Mouse (Mus musculus): ENCODE measurements at regions not wholly inside any gene's neighbourhood (a gene's known extent, or its start where the extent isn't known, plus 50 kb on each side); places are given as distances from the start of the nearest gene placed in this dataset.
A peak's percentile ranks its signal among the peaks of the same experiment; 100 is the strongest.

DNA sequence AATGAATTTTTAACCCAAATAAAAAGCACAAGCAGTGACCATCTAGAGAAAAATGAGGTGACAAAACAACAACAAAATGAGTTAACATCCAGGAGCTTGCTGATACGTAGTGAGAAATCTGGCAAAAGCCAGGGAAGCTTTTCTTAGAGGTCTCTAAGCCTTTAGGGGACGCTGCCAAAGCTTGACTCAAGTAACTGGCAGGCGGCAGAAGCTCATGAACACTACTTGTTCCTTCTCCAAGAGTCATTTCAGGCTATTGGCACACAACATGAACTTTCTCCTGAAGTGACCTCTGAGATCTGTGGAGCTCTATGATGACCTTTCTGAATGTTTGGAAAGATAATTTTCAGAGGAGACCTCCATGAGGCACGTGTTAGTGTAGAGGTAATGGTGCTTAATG, 98.6 kb upstream of the Nova1 start:
- Histone ChIP-seq H3K4me3 (replicated peaks; ENCODE audit: low read depth, low read length) (no peak overlapping the region), H3K36me3 (ENCODE audit: insufficient read depth, low read length) (no peaks in the 10 kb centered on the region), H3K4me2 (ENCODE audit: low read length) (no peak overlapping the region), H3K4me1 (replicated peaks; ENCODE audit: insufficient read depth, low read length) (no peaks in the 10 kb centered on the region), H3K9me3 (replicated peaks; ENCODE audit: low read length) (no peaks in the 10 kb centered on the region), H3K27ac (no peak overlapping the region), H3K9ac (ENCODE audit: low read depth, low read length) (no peak overlapping the region), H3K27me3 (ENCODE audit: insufficient read depth, low read length) (no peaks in the 10 kb centered on the region)
- ATAC-seq (replicated peaks; ENCODE audit: low FRiP score, low read depth) (no peak), DNase-seq (ENCODE audit: low spot score) (no peak)
- TF ChIP-seq CTCF (IDR thresholded peaks at IDR 0.05; ENCODE audit: low read depth): no peak
- 64% methylated on average over 4 of the region's 4 CpGs for WGBS

GRCm38 (mm10) chr12:46878164-46878563, 59.4 kb upstream of the Nova1 start:
- 96% methylated on average over 3 of the region's 3 CpGs for WGBS
- no peak for TF ChIP-seq CTCF (IDR thresholded peaks at IDR 0.05; ENCODE audit: low read depth)
- no peaks in the 10 kb centered on the region for H3K9me3 ChIP-seq (replicated peaks; ENCODE audit: low read length)
- H3K4me1 ChIP-seq (replicated peaks; ENCODE audit: insufficient read depth, low read length): no peaks in the 10 kb centered on the region
- no peak overlapping the region for H3K4me2 ChIP-seq (ENCODE audit: low read length)
- no peaks in the 10 kb centered on the region for H3K27me3 ChIP-seq (ENCODE audit: insufficient read depth, low read length)
- no peaks in the 10 kb centered on the region for H3K36me3 ChIP-seq (ENCODE audit: insufficient read depth, low read length)
- no peak for DNase-seq (ENCODE audit: low spot score)
- H3K4me3 ChIP-seq (replicated peaks; ENCODE audit: low read depth, low read length): no peak overlapping the region
- H3K27ac ChIP-seq: no peak overlapping the region
- H3K9ac ChIP-seq (ENCODE audit: low read depth, low read length): no peak overlapping the region
- ATAC-seq (replicated peaks; ENCODE audit: low FRiP score, low read depth): no peak

DNA sequence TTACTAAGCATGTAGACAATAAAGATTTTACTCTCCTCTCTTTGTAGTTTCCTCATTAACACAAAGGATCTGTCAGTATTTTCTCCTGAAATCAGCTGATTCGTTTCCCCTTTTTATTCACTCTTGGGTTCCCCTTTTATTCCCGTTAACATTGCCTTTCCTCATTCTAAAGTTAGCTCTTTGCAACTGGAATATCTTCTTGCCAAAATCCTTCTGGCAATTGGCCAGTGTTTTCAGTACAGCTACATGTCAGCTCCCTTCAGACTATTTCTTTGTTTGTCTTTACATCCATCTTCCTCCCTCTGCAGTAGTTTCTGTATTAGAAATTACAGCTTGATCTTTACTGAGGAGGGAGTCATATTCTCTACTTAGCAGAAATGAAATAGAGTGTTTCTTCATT, 51.4 kb upstream of the Nova1 start:
- H3K4me3 ChIP-seq (replicated peaks; ENCODE audit: low read depth, low read length): no peak overlapping the region
- WGBS: 40% methylated on average over 2 of the region's 2 CpGs

More for the DNA sequence above, 51.4 kb upstream of the Nova1 start:
- ATAC-seq (replicated peaks; ENCODE audit: low FRiP score, low read depth): no peak
- Histone ChIP-seq H3K27ac (no peak overlapping the region), H3K4me1 (replicated peaks; ENCODE audit: insufficient read depth, low read length) (no peaks in the 10 kb centered on the region), H3K9ac (ENCODE audit: low read depth, low read length) (no peak overlapping the region), H3K27me3 (ENCODE audit: insufficient read depth, low read length) (no peaks in the 10 kb centered on the region), H3K9me3 (replicated peaks; ENCODE audit: low read length) (no peaks in the 10 kb centered on the region), H3K36me3 (ENCODE audit: insufficient read depth, low read length) (no peaks in the 10 kb centered on the region), H3K4me2 (ENCODE audit: low read length) (no peak overlapping the region)
- DNase-seq (ENCODE audit: low spot score): peak; percentile 36
- TF ChIP-seq CTCF (IDR thresholded peaks at IDR 0.05; ENCODE audit: low read depth): no peak

Data from kidney, postnatal 0 days (tissue).